ENCODE assay signal across 8 mouse cellular contexts in genomic region chrX:12873230-12873629, GRCm38 (mm10).
DNase-seq lines count a peak whose midpoint lies in the region; ATAC-seq and TF ChIP-seq lines count a peak whose summit lies in the region.

No protein-coding gene starts in this region.

- peak overlapping the region; percentile 22; the same call in 1 of the 2 replicates for H3K4me3 ChIP-seq in kidney, postnatal 0 days (replicated peaks; ENCODE audit: low read depth, low read length)
- H3K4me3 ChIP-seq in embryonic facial prominence, embryonic 11.5 days (ENCODE audit: low read depth, low read length): no peak overlapping the region
- H3K4me3 ChIP-seq in intestine, postnatal 0 days (ENCODE audit: low read depth, low read length): peak overlapping the region; percentile 25
- peak overlapping the region; percentile 27 for H3K4me3 ChIP-seq in neural tube, embryonic 13.5 days

- no peak for DNase-seq in kidney, postnatal 0 days (ENCODE audit: low spot score)
- DNase-seq in kidney, postnatal 25 days: no peak
- DNase-seq in embryonic facial prominence, embryonic 11.5 days (ENCODE audit: low spot score): no peak
- no peak for DNase-seq in thymus, postnatal 4 days
- no peak for DNase-seq in left cerebral cortex, postnatal 10 days (ENCODE audit: extremely low spot score in 1 of 2, low spot score in 2 of 2)
- no peak for DNase-seq in cerebellum, postnatal 4 days (ENCODE audit: low spot score in 2 of 2)

- intact Hi-C loops in left cerebral cortex, postnatal 10 days (cut with DNase I): no loop called here

- WGBS in kidney, postnatal 0 days: 46% methylated on average over 6 of the region's 6 CpGs
- 31% methylated on average over 6 of the region's 6 CpGs for WGBS in embryonic facial prominence, embryonic 11.5 days
- WGBS in intestine, postnatal 0 days: 51% methylated on average over 6 of the region's 6 CpGs
- 26% methylated on average over 6 of the region's 6 CpGs for WGBS in neural tube, embryonic 13.5 days

- TF ChIP-seq CTCF in kidney, postnatal 0 days (IDR thresholded peaks at IDR 0.05; ENCODE audit: low read depth): no peak
- TF ChIP-seq CTCF in intestine, postnatal 0 days (IDR thresholded peaks at IDR 0.05; ENCODE audit: low read depth): no peak

- no peaks in the 10 kb centered on the region for H3K4me1 ChIP-seq in kidney, postnatal 0 days (replicated peaks; ENCODE audit: insufficient read depth, low read length)
- no peaks in the 10 kb centered on the region for H3K4me1 ChIP-seq in embryonic facial prominence, embryonic 11.5 days (ENCODE audit: control insufficient read depth, insufficient read depth, low read length)
- H3K4me1 ChIP-seq in intestine, postnatal 0 days (replicated peaks; ENCODE audit: control insufficient read depth, insufficient read depth, low read length): no peaks in the 10 kb centered on the region
- H3K4me1 ChIP-seq in neural tube, embryonic 13.5 days (replicated peaks): no peaks in the 10 kb centered on the region; the same call in 1 of the 2 replicates

- H3K9me3 ChIP-seq in kidney, postnatal 0 days (replicated peaks; ENCODE audit: low read length): no peaks in the 10 kb centered on the region
- H3K9me3 ChIP-seq in embryonic facial prominence, embryonic 11.5 days (replicated peaks; ENCODE audit: control insufficient read depth, low read length): no peaks in the 10 kb centered on the region
- H3K9me3 ChIP-seq in intestine, postnatal 0 days (ENCODE audit: control insufficient read depth): no peaks in the 10 kb centered on the region
- H3K9me3 ChIP-seq in neural tube, embryonic 13.5 days: no peaks in the 10 kb centered on the region

- H3K9ac ChIP-seq in kidney, postnatal 0 days (ENCODE audit: low read depth, low read length): peak overlapping the region; percentile 13; the same call in 1 of the 2 replicates
- no peak overlapping the region for H3K9ac ChIP-seq in embryonic facial prominence, embryonic 11.5 days (replicated peaks; ENCODE audit: low read length)
- no peak overlapping the region for H3K9ac ChIP-seq in intestine, postnatal 0 days (ENCODE audit: low read depth, low read length)
- H3K9ac ChIP-seq in neural tube, embryonic 13.5 days: peak overlapping the region; percentile 69

- peak overlapping the region; percentile 40; the same call in 1 of the 2 replicates for H3K4me2 ChIP-seq in kidney, postnatal 0 days (ENCODE audit: low read length)
- H3K4me2 ChIP-seq in embryonic facial prominence, embryonic 11.5 days (ENCODE audit: low read depth, low read length): no peak overlapping the region
- H3K4me2 ChIP-seq in intestine, postnatal 0 days (replicated peaks; ENCODE audit: low read depth): peak overlapping the region; percentile 51
- peak overlapping the region; percentile 51 for H3K4me2 ChIP-seq in neural tube, embryonic 13.5 days

- ATAC-seq in kidney, postnatal 0 days (replicated peaks; ENCODE audit: low FRiP score, low read depth): no peak
- 0 out of 2 replicates have a peak, but pooled peaks have one; percentile 39 for ATAC-seq in embryonic facial prominence, embryonic 11.5 days (replicated peaks; ENCODE audit: insufficient number of reproducible peaks, low FRiP score, low TSS enrichment, low read depth)
- ATAC-seq in intestine, postnatal 0 days: no peak
- ATAC-seq in neural tube, embryonic 13.5 days (ENCODE audit: low read depth): peak; percentile 89

- H3K27ac ChIP-seq in kidney, postnatal 0 days: no peak overlapping the region
- H3K27ac ChIP-seq in embryonic facial prominence, embryonic 11.5 days (replicated peaks; ENCODE audit: low read depth, low read length): no peak overlapping the region
- no peak overlapping the region for H3K27ac ChIP-seq in intestine, postnatal 0 days (ENCODE audit: low read depth, low read length)
- peak overlapping the region; percentile 90 for H3K27ac ChIP-seq in neural tube, embryonic 13.5 days (replicated peaks)

- no peaks in the 10 kb centered on the region for H3K27me3 ChIP-seq in kidney, postnatal 0 days (ENCODE audit: insufficient read depth, low read length)
- no peaks in the 10 kb centered on the region for H3K27me3 ChIP-seq in embryonic facial prominence, embryonic 11.5 days (ENCODE audit: control insufficient read depth, insufficient read depth, low read length)
- H3K27me3 ChIP-seq in intestine, postnatal 0 days (replicated peaks; ENCODE audit: control insufficient read depth, insufficient read depth, low read length): no peaks in the 10 kb centered on the region
- H3K27me3 ChIP-seq in neural tube, embryonic 13.5 days: no peaks in the 10 kb centered on the region

- H3K36me3 ChIP-seq in kidney, postnatal 0 days (ENCODE audit: insufficient read depth, low read length): no peaks in the 10 kb centered on the region
- H3K36me3 ChIP-seq in embryonic facial prominence, embryonic 11.5 days (replicated peaks; ENCODE audit: control insufficient read depth, insufficient read depth, low read depth, low read length): no peaks in the 10 kb centered on the region
- H3K36me3 ChIP-seq in intestine, postnatal 0 days (ENCODE audit: control insufficient read depth, insufficient read depth): no peaks in the 10 kb centered on the region
- H3K36me3 ChIP-seq in neural tube, embryonic 13.5 days: no peaks in the 10 kb centered on the region

Comparison
In these comparisons a context has a peak if more than half of its experiments do, and no peak if none do; other contexts are left out.
1. ATAC-seq: peak in embryonic facial prominence, embryonic 11.5 days (single experiment) and neural tube, embryonic 13.5 days (single experiment); none in kidney, postnatal 0 days (single experiment) and intestine, postnatal 0 days (single experiment).
2. H3K9ac ChIP-seq: peak in kidney, postnatal 0 days (single experiment) and neural tube, embryonic 13.5 days (single experiment); none in embryonic facial prominence, embryonic 11.5 days (single experiment) and intestine, postnatal 0 days (single experiment).